Mouse (Mus musculus): Measurements from ENCODE around the gene Elp6.

DNA sequence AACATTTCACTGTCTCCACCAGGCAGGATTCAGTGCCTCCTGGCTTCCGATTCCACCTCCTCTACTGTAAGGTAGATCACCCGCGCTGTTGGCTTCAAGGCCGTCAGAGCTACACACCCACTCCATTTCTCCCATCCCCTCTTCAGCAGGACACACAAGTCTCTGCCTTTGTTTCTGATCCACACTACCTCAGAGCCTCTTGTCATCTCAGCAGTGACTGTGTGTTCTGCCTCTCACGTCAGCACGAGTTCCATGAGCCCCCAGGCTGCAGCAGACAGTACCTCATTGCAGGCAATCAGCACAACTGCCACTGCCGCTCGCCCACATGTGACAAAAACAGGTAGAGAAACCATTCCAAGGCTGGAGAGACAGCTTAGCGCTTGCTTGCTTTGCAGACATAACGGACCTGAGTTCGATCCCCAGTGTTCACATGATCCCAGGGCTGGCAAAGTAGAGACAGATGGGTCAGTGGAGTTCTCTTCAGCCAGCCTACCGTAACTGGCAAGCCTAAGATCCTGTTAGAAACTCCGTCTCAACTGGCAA, 11.0 kb upstream of the Elp6 start:
- TF ChIP-seq CTCF (IDR thresholded peaks at IDR 0.05; ENCODE audit: borderline replicate concordance, insufficient read depth, low read depth, low read length): no peak
- no peak for TF ChIP-seq POLR2A (IDR thresholded peaks at IDR 0.05; ENCODE audit: borderline replicate concordance, insufficient read depth, low read length)
